Mouse (Mus musculus) cerebral cortex, adult 2 months (tissue): Measurements from ENCODE around the gene Birc5.

ENCODE experiments used
- WGBS: fragments of 180-500 bp; shearing (Covaris S2); methylation state at CpG from one replicate; pipeline ENCODE4 v1.1.7; 2018; 5-methylcytosine and 5-hydroxymethylcytosine counted together

The Birc5 gene

DNA sequence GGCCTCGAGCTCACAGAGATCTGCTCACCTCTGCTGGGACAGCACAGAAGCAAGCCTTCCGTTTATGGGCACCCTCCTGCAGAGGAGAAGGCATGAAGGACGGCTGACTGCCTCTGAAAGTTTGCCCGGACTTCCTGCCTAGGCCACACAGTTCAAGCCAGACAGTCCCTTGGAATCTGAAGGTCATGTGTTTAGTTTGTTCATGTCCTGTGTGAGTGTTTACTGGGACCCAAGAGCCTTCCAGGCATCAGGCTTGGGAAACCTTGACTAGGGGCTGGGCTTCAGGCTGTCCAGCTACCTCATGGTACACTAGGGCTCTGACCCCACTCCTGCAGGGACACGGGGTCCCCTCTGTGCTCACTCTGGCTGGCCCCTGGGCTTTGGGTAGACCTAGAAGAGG, 36.9 kb downstream of the Birc5 start:
- 78% methylated on average over 5 of the region's 5 CpGs for WGBS

DNA sequence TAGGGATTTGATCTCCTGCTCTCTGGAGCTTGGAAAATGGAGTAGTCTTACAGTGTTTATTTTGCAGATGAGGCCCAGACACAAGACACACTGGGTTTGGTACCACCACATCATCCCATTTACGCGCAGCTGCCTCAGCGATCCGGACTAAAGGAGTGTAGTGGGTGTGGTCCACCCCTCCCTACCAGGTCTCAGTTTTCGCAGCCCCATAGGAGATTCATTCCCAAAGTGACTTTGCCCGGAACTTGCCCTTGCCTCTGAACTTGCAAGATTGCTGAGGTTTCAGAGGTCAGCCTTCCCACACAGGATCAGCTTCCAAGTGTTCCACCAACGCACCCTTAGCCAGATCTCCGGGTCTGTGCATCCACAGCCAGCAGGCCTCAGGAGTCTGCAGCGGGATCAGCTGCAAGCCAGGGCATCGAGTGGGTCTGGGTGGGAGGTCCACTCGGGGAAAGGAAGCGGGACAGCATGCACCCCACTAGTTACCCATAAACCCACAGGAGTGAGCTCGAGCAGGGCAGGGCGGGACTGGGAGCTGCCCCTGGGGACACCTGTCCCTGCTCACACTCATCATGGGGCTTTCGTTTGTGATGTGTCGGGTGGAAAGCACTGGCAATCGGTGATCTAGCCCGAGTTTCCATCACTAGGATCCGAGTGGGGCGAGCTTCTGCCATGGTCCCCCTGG, 39.3 kb downstream of the Birc5 start:
- 72% methylated on average over 20 of the region's 20 CpGs for WGBS

DNA sequence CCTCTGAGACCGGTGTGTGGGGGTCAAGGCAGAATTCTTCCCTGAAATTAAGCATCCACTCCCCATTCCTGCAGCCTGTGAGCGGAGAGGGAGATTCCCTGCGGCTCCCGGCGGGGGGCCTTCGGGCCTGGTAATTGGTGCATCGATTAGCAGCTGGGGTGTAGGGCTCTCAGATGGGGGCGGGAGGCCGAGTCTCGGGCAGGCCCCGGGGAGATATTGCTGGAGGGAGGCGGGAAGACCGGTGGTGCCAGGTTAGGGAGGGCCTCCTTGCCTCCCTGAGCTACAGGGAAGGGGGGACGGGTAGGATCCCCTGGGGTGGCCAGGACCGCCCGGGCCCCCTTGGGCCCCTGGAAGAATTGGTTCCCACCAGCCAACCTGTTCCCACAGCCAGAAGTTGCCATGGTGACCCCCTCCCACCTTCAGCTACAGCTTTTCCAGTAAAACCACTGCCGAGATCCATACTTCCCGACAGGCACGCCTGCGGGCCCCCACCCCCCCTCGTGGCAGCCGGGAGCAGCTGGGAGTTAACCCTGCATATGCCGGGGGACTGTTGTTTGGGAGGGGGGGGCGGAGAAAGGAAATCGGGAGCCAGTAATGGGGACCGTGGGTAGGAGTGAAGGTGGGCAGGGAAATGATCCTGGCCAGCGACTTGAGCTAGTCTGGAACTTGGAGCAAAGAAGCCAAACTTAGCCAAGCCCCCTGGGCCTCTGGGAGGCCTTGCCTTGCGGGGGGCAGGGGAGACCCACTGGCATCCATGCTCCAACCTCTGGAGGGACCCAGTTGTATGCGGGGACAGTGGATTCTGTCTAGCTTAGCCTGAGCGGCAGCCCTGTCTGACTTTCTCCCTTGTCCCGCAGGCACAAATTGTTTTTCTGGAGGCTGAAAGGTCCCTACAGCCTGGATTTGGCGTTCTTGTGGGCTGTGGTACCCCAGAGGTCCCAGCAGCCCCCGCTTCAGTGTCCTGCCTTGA, 40.1 kb downstream of the Birc5 start:
- 26% methylated on average over 33 of the region's 33 CpGs for WGBS

DNA sequence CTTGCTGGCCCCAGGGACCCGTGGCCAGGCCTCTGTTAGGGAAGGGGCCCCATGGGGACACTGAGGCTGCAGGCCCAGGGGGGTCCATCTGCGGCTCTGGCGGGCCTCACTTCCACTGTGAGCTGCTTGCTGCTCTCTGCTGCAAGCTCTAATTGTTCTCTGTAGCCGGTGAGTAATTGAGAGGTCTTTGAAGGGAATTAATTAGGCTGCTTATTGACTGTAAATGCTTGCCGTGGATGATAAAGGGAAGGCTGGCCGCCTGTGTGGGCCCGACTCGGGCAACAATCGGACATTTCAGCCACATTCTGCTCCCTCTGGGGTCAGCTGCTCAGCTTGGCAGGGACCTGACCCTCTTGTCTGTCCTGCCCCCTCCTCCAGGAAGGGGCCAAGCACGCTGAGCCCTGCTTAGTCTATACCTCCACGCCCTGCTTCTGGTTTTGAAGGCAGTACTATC, 40.9 kb downstream of the Birc5 start:
- WGBS = 43% methylated on average over 11 of the region's 11 CpGs

DNA sequence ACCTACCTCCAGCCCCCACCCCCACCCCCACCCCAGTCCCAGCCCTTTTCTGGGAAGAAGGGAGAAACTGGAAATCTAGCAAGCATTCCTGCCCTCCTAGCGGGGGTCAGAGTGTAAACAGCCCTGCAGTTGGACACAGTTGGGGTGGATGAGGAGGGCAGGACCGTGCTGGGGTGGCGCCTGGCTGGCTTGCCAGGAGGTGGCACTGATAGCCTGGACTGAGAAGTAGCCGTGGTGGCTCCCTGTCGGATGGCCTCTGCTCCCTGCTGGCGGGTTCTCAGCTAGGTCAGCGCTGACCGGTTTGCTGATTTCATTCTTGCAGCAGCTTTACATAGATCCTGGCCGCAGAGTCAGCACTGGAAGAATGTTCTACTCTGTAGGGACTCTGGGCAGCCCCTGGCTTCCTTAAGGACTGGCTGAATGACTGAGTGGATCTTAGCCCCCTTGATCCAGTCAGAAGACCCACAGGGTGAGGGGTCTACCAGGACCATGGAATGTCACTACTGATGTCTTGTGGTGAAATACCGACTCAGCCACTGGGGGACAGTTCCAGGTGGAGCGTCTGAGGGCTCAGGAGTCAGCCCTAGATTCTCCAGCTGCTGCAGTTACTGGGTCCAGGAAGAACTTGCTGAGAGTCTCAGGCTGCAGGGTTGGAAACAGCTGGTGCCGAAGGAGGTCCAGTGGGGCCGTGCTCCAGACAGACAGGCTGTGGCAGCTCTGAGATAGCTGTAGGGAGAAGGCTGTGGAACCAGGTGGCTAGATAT, 41.6 kb downstream of the Birc5 start:
- WGBS = 47% methylated on average over 13 of the region's 13 CpGs

DNA sequence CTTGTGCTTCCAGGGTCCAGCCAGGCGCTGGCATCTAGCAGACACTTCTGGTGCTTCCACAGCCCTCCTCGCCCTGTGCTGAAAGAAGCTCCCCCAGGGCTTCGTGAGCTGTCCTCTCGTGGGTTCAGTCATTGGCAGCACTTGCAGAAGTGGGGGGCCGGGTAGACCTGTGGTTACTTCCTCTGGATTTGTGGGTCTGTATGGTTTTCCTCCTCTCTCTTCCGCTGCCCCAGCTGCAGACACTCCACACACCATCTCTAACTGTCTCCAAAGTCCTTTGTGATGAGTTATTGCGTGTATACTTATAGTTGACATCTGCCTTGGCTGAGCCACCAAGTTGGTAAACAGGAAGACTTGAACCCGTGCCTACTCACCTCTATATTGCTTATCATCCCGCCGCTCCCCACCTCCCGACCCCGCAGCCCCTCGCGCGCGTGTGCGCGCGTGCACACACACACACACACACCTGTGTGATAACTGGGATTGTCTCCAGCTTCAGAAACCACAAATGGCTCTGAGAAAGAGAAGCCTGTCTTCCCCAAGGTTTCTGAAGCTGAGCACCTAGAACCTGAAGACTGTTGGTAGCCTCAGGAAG, 42.6 kb downstream of the Birc5 start:
- WGBS = 97% methylated on average over 19 of the region's 19 CpGs

DNA sequence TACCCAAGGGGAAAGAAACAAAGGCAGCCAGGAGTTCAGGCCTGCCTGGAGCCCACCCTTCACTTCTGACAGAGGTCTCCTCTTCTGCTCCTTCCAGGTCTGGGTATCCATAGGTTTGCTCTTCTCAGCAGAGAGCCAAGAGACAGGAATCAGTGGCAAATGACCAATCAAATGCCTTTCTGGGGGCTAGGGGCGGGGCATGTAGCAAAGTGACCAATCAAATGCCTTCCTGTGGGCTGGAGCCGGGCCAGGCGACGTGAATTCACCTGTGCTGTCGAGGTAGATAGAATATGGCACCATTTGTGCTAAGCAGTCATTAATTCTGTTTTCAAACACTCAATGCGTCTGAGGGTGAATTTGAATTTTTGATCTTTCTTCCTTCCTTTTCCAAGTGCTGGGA, 43.1 kb downstream of the Birc5 start:
- WGBS = 74% methylated on average over 6 of the region's 6 CpGs

DNA sequence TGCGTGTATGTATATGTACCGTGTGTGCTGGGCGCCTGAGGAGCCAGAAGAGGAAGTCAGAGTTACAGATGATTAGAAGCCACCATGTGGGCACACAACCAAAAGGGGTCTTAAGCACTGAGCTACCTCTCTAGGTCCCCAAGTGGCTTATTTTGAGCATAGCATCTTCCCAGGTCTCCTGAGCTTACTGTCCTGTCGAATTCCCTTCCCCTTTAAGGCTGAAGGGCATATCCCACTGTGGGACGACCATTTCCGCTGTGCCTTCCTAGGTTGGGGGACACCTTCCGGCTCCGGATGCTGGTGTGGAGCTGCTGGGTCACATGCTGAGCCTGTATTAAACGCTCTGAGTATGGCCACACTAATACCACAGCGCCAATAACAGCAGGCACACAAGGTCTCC, 45.6 kb downstream of the Birc5 start:
- WGBS = 75% methylated on average over 10 of the region's 10 CpGs

DNA sequence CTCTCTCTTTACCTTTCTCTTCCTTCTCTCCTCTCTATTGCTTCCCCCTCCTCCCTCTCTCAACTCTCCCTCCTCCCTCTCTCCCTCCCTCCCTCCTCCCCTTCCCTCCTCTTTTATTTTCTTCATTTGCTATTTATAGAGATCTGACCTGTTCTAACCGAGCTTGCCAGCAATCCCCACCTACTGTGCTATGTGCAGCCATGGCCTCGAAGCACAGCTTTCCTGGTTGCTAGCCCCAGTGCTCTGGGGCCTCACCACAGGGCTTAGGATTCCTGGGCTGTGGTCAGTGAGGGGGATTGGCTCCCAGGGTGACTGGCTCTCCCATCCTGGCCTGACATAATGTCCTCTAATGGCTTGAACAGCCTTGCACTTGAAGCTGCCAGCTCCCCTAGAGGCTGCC, 47.5 kb downstream of the Birc5 start:
- 44% methylated on average over 2 of the region's 2 CpGs for WGBS

DNA sequence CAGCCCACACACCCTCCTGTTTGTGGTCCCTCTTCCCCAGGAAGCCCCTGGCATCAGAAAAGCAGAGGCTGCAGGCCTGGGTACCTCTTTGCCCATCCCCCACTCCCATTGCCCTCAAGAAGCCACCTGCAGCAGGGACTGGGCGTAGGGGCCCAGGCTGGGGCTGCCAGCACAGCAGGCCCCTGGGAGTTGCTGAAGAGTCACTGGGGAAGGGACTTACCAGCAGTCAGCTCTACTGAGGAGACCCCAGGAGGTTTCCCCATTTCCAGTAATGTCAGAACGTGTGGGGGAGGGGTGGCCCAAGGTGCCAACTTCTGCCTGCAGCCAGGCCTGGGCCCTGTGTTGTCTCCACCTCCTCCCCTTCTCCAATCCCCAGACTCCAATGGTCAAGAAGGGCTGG, 53.2 kb downstream of the Birc5 start:
- WGBS = 85% methylated on average over 2 of the region's 2 CpGs

DNA sequence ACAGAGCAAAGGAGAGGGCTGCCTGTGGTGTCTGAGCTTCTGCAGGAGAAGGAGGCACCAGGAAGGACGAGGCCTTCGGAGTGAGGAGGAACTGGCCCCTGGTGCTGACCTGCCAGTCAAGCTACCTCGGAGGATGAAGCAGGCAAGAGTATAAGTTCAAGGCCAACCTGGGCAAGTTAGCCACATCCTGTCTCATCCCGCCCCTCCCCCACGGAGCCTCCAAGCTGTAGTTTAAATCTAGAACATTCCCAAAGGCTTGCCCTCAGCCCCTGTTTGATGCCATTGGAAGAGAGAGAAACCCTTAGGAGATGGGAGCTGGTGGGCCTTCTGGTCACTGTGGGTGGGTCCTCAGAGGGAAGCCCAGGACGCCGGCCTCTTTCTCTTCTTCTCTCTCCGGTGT, 55.4 kb downstream of the Birc5 start:
- 89% methylated on average over 8 of the region's 8 CpGs for WGBS
